Mouse (Mus musculus): ENCODE data around the gene Tbc1d9b.
"Not testable (repeated sequence)": the region's sequence is repeated elsewhere in the genome, so short reads cannot be mapped to it uniquely, and the experiment has no call there.

Gene Tbc1d9b

DNA sequence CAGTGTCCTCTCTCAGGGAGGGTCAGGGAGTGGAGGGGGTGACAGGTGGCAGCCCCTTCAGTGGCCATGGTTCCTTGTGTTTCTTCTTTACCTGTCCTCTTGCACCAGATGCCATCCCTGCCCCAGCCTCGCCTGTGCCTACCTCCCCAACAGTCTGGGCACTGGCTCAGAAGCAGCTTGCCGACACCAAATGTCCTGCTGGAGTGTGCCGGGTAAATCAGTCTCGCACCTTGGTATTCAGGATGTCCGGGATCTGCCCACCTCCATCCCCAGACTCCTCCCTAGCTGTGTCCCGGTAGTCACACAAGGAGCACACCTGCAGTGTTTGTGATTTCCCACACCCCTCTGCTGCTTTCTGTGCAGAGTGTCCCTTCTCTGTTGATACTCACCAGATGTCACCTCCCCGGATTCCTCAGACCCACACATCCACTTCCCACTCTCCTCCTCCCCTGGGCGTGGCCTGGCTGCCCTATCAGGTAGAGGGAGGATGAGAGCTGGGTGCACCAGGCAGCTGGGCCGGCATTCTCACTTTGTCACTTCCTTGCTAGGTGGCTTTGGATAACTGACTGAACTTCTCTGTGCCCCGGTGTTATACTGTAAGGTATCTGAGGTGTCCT is 7.1 kb downstream of the Tbc1d9b start:
- DNase-seq, result no peak

DNA sequence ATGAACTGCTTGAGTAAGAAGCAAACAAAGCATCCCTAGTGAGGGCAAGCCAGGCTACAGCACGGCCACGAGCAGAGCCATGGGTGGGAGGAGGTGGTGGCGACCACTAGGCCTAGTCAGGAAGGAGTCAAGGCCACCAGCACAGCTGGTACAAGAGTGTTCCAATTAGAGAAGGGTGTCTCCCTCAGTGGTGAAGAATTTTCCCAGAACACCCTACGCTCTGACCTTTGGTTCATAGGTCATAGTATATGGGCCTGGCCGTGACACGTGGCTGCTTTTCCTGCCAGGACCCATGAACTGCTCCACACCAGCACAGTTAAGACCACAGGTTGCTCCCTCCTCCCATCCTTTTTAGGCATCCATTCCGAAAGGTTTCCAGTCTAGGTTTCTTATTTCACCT is 8.4 kb downstream of the Tbc1d9b start:
- DNase-seq, result peak; percentile 50

GRCm38 (mm10) chr11:50145529-50145928 is 14.3 kb downstream of the Tbc1d9b start:
- no peak for DNase-seq

DNA sequence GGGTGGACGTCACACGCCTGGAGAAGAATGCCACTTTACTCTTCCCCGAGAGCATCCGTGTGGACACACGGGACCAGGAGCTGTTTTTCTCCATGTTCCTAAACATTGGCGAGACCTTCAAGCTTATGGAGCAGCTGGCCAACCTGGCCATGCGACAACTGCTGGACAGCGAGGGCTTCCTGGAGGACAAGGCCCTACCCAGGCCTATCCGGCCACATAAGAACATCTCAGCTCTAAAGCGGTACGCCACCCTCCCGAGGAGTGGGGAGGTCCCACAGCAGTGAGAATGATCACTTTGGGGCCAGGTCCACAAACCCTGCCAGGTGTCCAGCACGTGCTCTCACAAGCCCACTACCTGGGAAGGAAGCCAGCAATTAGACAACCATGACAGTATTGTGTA is 14.9 kb downstream of the Tbc1d9b start:
- DNase-seq, result no peak

- DNase-seq, result no peak
Measured at GRCm38 (mm10) chr11:50147267-50147957, 16.2 kb downstream of the Tbc1d9b start.

DNA sequence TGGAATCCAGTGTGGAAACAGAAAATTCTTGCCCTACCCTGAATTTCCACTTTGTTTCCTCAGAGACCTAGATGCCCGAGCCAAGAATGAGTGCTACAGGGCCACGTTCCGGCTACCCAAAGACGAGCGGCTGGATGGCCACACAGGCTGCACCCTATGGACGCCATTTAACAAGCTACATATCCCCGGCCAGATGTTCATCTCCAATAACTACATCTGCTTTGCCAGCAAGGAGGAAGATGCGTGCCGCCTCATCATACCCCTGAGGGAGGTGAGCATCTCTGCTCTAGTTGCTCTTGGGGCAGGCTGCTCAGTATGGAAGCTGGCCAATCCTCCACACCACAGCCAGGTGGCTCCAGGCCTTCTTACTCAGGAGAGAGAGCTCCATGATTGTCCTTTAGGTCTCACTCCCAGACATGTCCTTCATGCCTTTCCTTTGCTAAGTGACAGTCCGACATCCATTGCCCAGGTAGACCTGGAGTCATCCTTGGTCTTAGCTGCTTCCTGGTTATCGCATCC is 16.8 kb downstream of the Tbc1d9b start:
- DNase-seq, result no peak

GRCm38 (mm10) chr11:50149200-50149599 is 18.0 kb downstream of the Tbc1d9b start:
- no peak for DNase-seq

GRCm38 (mm10) chr11:50149603-50150150 is 18.5 kb downstream of the Tbc1d9b start:
- DNase-seq, result no peak

GRCm38 (mm10) chr11:50151374-50151773 is 20.2 kb downstream of the Tbc1d9b start:
- no peak for DNase-seq

GRCm38 (mm10) chr11:50154166-50154565 is 23.0 kb downstream of the Tbc1d9b start:
- no peak for DNase-seq

DNA sequence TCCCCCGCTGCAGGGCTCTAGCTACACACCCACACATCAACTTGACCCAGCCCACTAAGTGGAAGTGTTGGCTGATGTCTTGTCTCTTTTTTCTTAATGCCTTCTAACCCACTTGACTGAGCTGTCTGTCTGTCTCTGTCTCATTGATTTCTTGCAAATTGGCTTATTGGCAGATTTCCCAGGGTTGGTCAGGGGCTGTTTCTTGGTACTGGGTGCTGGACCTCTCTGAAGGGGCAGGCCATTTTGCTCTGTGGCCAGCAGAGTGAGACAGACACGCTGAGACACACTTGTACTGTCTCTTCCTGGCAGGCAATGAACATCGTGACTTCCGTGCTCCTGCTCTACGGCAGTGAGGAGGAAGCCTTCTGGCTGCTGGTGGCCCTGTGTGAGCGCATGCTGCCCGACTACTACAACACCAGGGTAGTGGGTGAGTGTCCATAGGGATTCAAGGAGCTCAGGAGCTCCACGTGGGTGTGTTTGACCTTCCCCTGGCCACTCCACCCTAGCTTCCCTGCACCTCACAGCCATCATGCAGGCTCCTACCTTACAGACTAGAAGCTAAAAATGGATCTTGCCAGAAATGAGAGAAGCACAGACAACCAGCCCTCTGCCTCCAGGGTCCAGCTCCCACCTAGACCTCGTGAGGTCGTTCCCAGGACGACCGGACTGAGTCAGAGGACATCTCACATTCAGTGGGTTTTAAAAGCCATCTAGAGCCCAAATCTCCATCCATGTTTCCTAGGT is 23.8 kb downstream of the Tbc1d9b start:
- DNase-seq, result no peak

GRCm38 (mm10) chr11:50155785-50156184 is 24.6 kb downstream of the Tbc1d9b start:
- DNase-seq, result no peak

DNA sequence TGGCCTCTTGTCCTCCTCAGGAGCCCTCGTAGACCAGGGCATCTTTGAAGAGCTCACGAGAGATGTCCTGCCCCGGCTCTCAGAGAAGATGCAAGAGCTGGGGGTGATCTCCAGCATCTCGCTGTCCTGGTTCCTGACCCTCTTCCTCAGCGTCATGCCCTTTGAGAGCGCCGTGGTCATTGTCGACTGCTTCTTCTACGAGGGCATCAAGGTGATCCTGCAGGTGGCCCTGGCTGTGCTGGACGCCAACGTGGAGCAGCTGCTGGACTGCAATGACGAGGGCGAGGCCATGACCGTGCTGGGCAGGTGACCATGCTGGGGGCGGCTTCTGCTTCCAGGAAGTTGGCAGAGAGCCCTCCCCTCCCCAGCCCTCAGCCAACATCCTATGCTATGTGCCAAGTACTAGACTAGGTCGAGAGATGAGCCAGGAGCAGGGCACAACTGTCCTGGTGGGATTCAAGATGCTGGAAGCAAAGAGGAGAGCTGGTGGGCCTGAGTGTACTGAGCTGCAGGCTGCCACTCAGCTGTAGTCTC is 25.6 kb downstream of the Tbc1d9b start:
- DNase-seq, result no peak

GRCm38 (mm10) chr11:50158346-50158745 is 27.1 kb downstream of the Tbc1d9b start:
- no peak for DNase-seq

DNA sequence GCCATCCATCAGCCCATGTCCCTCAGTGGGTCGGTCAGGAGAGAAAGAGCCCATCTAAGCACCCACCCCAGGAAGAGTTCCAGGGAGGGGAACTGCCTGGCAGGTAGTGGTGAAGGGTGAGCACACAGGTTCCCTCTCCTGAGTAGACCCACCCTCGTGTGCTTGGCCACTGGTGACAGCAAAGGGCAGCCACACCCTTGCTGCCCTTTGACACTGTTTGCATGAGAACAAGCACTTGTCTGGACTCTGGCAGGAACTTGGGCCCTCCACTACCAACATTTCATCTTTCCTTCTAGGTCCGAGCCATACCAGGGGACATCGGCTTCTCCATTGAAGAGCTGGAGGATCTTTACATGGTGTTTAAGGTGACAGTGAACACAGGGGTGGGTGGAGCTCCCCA is 28.2 kb downstream of the Tbc1d9b start:
- no peak for DNase-seq

GRCm38 (mm10) chr11:50161578-50162304 is 30.5 kb downstream of the Tbc1d9b start:
- peak; percentile 75 for DNase-seq

DNA sequence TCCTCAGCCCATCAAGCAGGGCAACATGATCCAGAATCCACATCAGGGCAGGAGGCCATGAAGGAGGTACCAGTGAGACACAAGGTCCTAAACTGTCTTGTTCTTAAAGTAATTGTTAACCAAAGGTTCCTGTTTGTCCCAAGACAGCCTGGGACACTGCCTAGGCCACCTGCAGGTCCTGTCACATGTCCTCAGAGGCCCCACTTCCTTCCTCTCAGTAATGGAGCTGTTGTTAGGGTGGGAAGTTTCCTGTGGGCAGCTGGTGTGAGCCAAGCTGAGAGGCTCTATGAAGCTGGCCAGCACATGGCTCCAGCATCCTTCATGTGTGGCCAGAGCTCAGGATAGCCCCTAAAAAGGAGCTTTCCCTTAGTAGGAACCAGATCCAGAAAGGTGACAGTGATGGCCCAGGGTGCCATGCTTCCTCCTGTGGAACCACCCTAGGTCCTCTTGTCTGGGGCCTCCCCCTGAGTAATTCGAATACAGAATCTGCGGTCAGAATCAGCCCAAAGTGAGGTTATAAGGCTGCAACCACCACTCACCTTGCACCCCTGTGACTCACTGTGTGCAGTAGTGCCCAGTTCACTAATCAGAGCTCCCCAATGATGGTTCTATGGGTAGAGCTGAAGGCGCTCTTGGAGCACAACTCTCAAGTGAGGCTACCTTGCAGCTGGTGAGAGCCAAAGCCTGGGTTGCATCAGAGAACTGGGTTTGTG is 31.3 kb downstream of the Tbc1d9b start:
- DNase-seq, result no peak

DNA sequence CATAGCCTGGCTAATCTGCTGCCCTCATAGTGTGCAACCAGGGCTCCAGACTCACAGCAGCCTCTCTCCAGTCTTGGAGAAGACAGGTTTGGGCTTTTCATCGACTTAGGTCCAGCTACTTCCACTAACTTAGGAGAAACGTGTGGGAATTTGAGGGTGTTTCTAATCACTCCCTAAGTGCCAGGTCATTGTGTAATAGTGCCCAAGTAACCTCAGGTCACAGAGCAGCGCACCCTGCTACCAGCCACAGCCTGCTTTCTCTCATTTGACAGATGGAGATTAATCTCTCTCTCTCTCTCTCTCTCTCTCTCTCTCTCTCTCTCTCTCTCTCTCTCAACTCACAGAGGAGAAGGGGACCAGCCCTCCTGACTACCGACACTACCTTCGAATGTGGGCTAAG is 37.2 kb downstream of the Tbc1d9b start:
- DNase-seq, result no peak

DNA sequence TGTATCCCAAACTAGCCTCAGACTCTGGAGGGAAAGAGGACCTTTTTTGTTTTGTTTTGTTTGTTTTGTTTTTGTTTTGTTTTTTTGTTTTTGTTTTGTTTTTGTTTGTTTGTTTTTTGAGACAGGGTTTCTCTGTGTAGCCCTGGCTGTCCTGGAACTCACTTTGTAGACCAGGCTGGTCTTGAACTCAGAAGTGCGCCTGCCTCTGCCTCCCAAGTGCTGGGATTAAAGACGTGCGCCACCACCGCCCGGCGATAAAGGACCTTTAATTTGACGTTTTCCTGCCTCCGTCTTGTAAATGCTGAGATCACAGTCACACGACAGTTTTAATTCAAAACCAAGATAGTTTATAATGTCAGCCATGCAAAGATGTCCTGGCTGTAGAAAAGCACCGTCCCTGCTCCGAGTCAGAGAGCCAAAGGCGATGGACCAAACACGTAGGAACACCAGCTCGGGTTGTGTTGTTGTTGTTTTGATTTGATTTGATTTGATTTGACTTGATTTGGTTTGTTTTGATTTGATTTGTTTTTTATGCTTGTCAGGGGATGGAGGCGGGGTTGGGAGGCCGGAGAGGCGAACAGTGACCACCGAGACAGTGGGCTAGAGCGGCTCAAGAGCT is 43.0 kb downstream of the Tbc1d9b start, which contains the start of gene Mrnip:
Gene Mrnip (plus strand): TSS at position 334 of the 619 bp plus-strand sequence.
- not testable (repeated sequence) for DNase-seq

DNA sequence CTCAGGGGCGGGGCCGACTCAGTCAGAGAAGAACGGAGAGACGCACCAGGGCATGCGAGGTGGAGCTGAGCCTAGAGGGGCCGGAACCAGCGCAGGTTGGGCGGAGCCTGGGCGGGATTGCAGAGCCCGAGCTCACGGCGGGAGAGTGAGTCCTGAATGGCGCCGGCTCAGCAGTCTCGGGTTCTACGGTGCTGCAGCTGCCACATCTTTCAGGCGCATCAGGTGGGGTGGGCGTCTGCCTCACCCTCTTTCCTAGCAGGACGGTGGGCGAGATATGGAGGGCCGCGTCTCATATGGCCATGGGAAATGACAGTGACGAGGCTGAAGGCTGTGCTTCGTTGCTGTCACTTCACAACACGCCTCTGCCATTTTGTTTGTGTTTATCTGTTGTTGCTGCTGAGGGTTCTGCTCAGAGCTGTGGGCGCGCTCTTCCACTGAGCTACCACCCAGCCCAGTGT is 43.6 kb downstream of the Tbc1d9b start:
- DNase-seq, result peak; percentile 99

DNA sequence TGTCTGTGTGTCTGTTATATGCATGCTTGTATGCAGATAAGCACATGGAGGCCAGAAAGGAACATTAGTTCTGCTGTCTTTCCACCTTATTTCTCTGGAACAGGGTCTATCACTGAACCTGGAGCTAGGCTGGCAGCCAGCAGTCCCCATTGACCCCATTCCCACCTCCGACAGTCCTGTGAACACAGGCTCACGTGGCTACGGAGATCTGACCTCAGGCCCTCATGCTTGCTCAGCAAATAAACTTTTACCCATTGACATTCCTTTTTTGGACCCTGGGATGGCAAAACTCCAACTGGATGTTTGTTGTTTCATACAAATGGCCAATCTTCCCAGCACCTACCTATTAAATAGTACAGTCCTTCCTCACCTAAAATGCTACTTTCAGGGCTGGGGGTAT is 45.2 kb downstream of the Tbc1d9b start:
- DNase-seq, result peak; percentile 74

Measured in kidney, postnatal 14 days (tissue).